Mouse (Mus musculus) spleen, postnatal 36 days (tissue): ENCODE measurements around the gene Tex14.
"Not testable (repeated sequence)": the region's sequence is repeated elsewhere in the genome, so short reads cannot be mapped to it uniquely, and the experiment has no call there.

Experiments used
- DNase-seq, 2 experiments: peaks; one replicate each; pipeline ENCODE4 v3.0.0; 2022; ENCODE audit warnings: low spot score in 2 of 2, mixed read lengths in 1 of 2

Tex14 gene

DNA sequence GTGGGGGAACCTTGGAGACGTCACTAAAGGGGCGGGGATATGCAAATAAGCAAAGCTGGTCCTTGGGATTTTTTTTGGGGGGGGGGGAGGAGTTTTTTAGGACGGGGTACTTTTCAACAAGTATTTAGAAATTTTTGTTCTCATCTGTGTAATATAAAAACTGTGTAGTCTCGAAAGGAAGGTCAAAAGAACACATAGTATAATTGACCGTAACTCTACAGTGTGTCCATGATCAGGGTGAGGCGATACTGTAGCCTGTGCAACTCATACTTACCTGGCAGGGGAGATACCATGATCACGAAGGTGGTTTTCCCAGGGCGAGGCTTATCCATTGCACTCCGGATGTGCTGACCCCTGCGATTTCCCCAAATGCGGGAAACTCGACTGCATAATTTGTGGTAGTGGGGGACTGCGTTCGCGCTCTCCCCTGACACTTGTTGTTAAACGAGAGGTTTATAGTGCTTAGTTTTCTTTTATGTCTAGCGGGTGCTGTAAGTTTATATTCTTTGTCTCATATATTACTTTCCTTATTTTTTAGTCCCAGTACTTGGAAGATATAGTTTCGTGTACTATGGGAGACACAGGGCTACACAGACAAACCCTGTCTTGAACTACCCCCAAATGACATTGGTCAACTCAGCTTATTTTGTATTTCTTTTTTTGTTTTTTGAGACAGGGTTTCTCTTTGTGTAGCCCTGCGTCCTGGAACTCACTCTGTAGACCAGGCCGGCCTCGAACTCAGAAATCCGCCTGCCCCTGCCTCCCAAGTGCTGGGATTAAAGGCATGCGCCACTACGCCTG, 21.8 kb downstream of the Tex14 start:
- DNase-seq, result peak; percentile 84 to 90

GRCm38 (mm10) chr11:87427273-87428050, 22.6 kb downstream of the Tex14 start:
- DNase-seq, result no peak

- no peak for DNase-seq
Measured at GRCm38 (mm10) chr11:87428051-87428673, 23.3 kb downstream of the Tex14 start.

DNA sequence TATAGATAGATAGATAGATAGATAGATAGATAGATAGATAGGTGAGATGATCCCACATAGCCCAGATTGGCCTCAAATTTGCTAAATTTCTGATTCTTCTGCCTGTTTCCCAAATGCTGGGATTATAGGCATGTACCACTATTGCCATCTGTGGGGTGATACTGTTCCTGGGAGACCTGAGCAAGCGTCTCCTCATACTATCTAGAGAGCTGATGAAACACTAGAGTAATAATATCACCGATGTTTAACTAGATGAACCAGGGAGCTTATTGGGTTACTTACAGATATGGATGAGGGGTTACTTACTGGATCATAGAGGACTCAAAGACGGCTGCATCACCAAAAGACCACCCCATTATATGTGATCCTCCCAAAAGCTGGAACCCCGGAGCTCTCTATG, 24.5 kb downstream of the Tex14 start:
- DNase-seq, result no peak

- no peak for DNase-seq
Measured at GRCm38 (mm10) chr11:87430374-87430773, 25.5 kb downstream of the Tex14 start.

GRCm38 (mm10) chr11:87431813-87432212, 26.9 kb downstream of the Tex14 start:
- DNase-seq, result not testable (repeated sequence)

GRCm38 (mm10) chr11:87432447-87432846, 27.6 kb downstream of the Tex14 start:
- no peak for DNase-seq

- no peak for DNase-seq
Measured at GRCm38 (mm10) chr11:87432933-87433669, 28.2 kb downstream of the Tex14 start.

DNA sequence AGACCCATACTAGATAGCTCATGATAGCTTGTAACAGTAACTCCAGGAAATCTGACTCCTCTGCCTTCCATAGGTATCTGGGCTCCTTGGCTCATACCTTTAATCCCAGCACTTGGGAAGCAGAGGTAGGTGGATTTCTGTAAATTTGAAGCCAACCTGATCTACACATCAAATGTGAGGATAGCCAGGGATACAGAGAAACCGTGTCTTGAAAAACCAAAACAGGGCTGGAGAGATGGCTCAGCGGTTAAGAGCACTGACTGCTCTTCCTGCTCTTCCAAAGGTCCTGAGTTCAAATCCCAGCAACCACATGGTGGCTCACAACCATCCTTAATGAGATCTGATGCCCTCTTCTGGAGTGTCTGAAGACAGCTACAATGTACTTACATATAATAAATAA, 30.2 kb downstream of the Tex14 start:
- DNase-seq, result not testable (repeated sequence)

GRCm38 (mm10) chr11:87436326-87437232, 31.7 kb downstream of the Tex14 start:
- no peak for DNase-seq

DNA sequence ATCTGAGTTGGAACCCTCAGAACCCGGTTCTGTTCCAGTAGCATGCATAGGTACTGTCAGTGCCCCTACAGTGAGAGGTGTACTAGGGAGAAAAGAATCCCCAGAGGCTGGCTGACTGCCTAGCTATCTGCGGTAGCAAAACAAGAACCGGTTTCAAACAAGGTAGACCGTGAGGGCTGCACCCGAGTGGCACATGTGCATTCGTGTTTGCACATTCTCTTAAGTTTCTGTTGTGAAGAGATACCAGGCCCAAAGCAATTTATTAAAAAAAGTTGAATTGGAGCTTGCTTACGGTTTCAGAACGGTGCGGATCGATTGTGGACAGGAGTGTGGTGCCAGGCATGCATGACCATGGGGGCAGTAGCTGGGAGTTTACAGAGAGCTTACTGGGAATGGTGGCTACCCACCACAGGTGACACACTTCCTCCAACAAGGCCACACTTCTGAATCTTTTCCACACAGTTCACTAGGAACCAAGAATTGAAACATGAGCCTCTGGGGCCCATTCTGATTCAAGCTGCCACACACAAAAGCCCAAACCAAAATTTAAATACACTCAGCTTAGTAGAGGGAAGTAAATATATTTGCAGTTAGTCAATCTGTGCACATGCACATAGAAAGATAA, 35.0 kb downstream of the Tex14 start:
- DNase-seq, result no peak

DNA sequence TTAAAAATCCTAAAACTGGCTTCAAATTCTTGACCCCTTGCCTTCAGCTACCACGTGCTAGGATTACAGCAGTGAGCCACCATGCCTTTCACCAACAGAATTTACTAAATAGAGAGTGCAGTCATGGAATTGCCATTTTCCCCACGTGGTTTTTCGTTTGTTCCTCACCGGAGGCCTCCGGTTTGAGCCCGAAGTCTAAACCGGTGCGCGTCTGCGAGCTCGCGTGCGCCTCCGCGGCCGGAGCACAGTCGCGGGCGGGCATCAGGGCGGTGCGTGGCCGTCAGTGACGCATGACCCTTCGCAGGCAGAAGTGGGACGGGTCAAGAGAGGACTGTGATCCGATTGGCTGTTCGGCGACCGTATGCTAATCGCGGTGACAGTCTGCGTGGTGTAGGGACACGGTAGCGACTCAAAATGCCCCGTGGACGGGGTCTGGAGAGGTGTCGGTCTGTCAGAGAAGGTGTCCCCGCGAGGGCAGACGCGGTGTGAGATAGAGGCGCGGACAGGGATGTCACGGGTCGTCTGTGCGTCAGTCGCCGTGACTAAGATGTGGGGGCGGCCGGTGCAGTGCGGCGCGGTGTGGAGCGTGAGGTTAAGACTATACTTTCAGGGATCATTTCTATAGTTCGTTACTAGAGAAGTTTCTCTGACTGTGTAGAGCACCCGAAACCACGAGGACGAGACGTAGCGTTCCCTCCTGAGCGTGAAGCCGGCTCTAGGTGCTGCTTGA, 37.9 kb downstream of the Tex14 start:
- peak; percentile 83 to 84 for DNase-seq

DNA sequence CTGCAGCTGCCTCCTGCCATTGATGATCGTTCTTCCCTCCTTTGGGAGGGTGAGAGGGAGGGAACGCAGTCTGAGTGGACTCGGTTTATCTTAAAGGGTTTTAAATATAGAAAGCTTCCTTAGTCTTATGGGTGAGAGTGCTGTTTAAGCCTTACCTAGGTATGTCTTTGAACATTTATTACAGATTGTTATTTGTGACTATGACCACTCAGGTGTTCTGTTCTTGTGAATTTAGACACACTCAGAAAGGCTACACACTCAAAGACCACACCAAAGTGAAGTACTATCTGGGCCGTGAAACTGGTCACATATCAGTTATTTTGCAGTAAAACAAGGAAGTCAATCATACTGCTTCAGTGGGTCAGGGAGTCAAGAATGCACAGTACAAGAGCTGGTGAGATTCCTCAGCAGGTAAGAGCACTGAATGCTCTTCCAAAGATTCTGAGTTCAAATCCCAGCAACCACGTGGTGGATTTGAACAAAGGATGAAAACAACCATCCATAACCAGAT, 38.6 kb downstream of the Tex14 start:
- peak; percentile 71 to 82 for DNase-seq

GRCm38 (mm10) chr11:87444056-87444455, 39.2 kb downstream of the Tex14 start:
- not testable (repeated sequence) for DNase-seq

DNA sequence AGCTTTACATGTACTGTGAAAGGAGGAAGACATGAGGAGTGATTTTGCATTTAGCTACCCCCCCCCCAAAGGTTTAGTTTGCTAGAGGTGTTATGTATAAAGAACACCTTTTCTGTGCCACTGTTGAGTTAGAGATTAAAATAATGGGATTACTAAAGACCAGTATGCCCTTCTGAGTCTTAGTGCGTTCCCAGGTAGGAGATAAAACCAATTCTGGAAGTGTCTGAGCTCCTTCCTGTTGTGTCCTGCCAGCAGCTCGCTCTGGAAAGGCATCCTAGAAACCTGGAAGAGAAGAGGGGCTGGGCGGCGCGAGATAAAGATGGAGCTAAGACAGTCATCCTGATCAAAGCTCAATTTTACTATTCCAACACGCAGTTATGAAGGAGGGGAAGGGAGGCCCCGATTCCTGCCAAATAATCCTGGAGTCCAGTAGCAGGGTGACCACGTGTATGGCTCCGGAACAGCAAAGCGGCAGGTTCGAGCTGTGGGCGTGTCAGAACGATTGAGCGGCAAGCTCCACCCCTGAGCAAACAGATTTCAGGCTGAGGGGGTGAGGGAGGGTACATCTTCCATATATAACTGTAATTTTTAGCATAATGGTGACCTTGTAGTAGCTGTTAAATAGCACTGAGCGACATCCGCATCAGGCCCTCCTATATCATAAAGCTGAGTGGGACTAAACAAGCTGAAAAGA, 40.0 kb downstream of the Tex14 start:
- no peak for DNase-seq

GRCm38 (mm10) chr11:87445593-87445992, 40.7 kb downstream of the Tex14 start:
- DNase-seq, result not testable (repeated sequence)

DNA sequence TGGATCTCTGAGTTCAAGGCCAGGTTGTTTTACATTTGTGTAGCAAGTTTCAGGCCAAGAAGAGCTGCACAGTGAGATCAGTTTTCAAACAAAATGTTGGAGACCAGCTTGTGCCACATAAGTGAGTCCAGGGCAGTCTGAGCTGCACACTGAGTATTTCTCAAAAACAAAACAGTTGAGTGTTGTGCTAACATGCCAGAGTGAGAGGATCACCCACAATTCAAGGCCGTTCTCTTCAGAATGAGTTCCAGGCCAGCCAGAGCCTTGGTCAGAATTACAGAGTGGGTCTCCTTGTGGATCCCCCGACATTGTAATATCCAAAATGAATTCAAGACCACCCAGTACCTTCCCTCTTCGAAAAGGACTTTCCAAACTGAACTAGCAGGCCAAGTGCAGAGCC, 41.3 kb downstream of the Tex14 start:
- no peak for DNase-seq

DNA sequence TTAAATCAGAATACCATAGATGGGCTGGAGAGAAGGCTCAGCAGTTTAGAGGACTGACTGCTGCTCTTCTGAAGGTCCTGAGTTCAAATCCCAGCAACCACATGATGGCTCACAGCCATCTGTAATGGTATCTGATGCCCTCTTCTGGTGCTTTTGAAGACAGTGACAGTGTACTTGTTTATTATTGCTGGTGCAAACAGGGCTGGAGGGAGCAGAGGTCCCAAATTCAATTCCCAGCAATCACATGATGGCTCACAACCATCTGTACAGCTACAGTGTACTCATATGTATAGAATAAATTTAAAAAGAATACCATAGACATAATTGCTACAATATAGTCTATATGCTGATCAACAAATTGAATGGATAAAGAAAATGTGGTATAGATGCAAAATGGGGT, 42.6 kb downstream of the Tex14 start:
- DNase-seq, result no peak

DNA sequence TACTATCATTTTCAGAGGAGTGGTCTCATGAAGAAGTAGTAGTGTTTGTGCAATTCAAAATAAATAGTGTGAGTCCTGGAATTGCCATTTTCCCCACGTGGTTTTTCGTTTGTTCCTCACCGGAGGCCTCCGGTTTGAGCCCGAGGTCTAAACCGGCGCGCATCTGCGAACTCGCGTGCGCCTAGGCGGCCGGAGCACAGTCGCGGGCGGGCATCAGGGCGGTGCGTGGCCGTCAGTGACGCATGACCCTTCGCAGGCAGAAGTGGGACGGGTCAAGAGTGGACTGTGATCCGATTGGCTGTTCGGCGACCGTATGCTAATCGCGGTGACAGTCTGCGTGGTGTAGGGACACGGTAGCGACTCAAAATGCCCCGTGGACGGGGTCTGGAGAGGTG, 43.2 kb downstream of the Tex14 start:
- DNase-seq, result peak; percentile 95 to 96
